Mouse (Mus musculus) forebrain, embryonic 16.5 days (tissue): ENCODE measurements at regions not wholly inside any gene's neighbourhood (a gene's known extent, or its start where the extent isn't known, plus 50 kb on each side); places are given as distances from the start of the nearest gene placed in this dataset.

Source experiments
- ATAC-seq: fragments of 200-750 bp; cut with Nextera tagmentation; 2 replicates; pipeline ENCODE4 v1.8.0; 2017; ENCODE audit warnings: mild to moderate bottlenecking, moderate library complexity
- H3K27ac ChIP-seq: fragments of 300-500 bp; sonication (generic); 2 replicates; pipeline ENCODE4 v1.5.1; 2014; ENCODE audit warnings: low read length, control low read depth
- H3K27me3 ChIP-seq: fragments of 300-500 bp; sonication (generic); replicated peaks from 2 replicates; pipeline ENCODE4 v1.6.1; 2014; ENCODE audit warnings: low read length; ENCODE audit not compliant: control insufficient read depth, insufficient read depth
- H3K36me3 ChIP-seq: fragments of 300-500 bp; sonication (generic); 2 replicates; pipeline ENCODE4 v1.6.1; 2014; ENCODE audit not compliant: control insufficient read depth, insufficient read depth
- H3K4me1 ChIP-seq: fragments of 300-500 bp; sonication (generic); replicated peaks from 2 replicates; pipeline ENCODE4 v1.6.1; 2014; ENCODE audit warnings: low read length; ENCODE audit not compliant: control insufficient read depth, insufficient read depth
- H3K4me2 ChIP-seq: fragments of 300-500 bp; sonication (generic); 2 replicates; pipeline ENCODE4 v1.6.1; 2014; ENCODE audit warnings: mild to moderate bottlenecking, low read length, control low read depth
- H3K4me3 ChIP-seq: fragments of 300-500 bp; sonication (generic); replicated peaks from 2 replicates; pipeline ENCODE4 v1.5.1; 2014; ENCODE audit warnings: mild to moderate bottlenecking, low read length, control low read depth
- H3K9ac ChIP-seq: fragments of 300-500 bp; sonication (generic); replicated peaks from 2 replicates; pipeline ENCODE4 v1.6.1; 2014; ENCODE audit warnings: low read depth, low read length, control low read depth
- H3K9me3 ChIP-seq: fragments of 300-500 bp; sonication (generic); 2 replicates; pipeline ENCODE4 v1.6.1; 2016; ENCODE audit warnings: low read length; ENCODE audit not compliant: control insufficient read depth
- WGBS: fragments of 180-500 bp; shearing (Covaris S2); extraction: QIAGEN DNeasy Blood & Tissue Kit; methylation state at CpG from one replicate; pipeline ENCODE4 v1.1.7; 2014; 5-methylcytosine and 5-hydroxymethylcytosine counted together

DNA sequence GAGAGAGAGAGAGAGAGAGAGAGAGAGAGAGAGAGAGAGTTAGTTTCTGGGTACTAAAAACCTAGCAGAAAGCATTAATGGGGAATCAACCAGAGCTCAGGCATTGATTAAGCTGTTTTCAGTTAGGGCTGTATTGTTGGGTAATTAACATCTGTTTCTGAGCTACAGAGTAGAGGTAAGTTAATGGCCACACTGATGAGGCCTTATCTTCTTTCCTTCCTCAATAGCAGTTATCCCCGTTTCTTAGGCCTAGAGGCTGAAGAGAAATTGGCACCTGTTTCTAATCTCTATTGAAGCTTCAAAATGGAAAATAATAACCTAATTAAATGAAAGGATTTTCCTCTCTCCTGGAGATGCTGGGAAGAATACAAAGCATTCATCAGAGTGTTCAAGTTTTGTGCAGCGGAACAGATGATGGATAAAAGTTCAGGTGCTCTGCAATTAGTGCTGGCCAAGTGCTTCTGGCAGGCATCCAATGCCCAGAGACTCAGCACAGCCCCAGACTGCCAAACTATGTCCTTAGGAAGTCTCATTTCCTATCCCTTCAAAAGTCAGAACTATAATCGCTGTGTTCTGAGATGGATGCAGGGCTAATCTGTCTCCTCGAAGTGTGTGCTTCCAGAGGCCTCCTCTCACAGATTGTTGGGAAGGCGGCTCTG, 459.1 kb downstream of the Nsun3 start:
- no peak overlapping the region for H3K4me2 ChIP-seq
- no peaks in the 10 kb centered on the region for H3K9me3 ChIP-seq
- WGBS, result 28% methylated on average over 5 of the region's 5 CpGs
- no peak for ATAC-seq
- no peak overlapping the region for H3K4me3 ChIP-seq
- no peaks in the 10 kb centered on the region for H3K36me3 ChIP-seq
- H3K4me1 ChIP-seq, result no peaks in the 10 kb centered on the region
- no peaks in the 10 kb centered on the region for H3K27me3 ChIP-seq
- no peak overlapping the region for H3K9ac ChIP-seq
- no peak overlapping the region for H3K27ac ChIP-seq

DNA sequence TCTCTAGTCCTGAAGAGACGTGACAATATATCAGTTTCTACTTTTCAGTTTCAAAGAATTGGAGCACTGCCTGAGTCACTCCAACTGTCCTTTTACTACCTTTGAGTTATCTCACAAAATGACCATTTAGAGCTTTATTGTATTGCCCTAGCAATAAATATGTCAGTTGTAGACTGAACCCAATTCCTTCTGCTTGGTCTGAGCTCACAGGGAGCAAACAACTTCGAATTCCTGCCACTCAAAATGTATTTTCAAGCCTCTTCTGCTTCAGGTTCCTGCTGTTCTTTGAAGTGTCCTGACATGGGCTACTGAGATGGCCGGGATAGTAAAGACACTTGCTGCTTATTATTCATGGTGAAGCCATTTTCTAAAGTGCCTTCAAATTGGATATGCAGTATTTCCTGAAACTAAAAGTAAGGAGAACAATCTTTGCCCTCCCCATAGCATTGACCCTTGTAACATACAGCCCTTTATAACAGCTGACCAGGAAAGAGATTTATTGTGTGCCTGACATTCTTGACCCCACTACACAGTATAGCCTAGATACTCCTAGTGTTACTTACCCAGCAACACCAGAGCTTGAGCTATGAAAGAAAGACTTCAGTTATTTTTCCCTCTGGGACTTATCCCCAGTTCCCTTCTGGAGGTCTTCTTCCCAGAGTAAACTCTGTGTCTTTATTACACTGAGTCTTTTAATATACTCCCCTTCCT, 460.9 kb downstream of the Nsun3 start:
- no peak overlapping the region for H3K9ac ChIP-seq
- 72% methylated on average over 3 of the region's 3 CpGs for WGBS
- H3K4me1 ChIP-seq, result no peaks in the 10 kb centered on the region
- H3K27ac ChIP-seq, result no peak overlapping the region
- no peaks in the 10 kb centered on the region for H3K27me3 ChIP-seq
- H3K9me3 ChIP-seq, result no peaks in the 10 kb centered on the region
- H3K4me3 ChIP-seq, result no peak overlapping the region
- no peak overlapping the region for H3K4me2 ChIP-seq
- H3K36me3 ChIP-seq, result no peaks in the 10 kb centered on the region
- ATAC-seq, result no peak

DNA sequence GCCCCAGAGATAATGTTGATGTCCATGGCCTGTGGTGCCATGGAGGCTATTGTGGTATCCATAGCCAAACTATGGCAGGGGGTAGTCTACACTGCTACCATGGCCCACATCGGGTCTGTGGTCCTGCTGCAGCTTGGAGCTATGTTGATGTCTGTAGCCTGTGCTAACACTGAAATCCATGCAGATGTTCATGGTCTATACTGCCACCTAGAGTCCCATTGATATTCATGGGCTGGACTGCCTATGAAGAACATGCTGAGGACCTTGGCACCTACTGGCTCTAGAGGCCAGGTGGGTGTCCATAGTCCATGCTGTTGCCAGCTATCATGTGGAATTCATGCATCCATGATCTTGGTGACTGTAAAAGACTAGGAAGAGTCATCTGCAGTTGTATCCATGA, 463.8 kb downstream of the Nsun3 start:
- no peak for ATAC-seq
- Histone ChIP-seq H3K36me3 (no peaks in the 10 kb centered on the region), H3K4me3 (no peak overlapping the region), H3K9me3 (no peaks in the 10 kb centered on the region), H3K27me3 (no peaks in the 10 kb centered on the region), H3K4me1 (no peaks in the 10 kb centered on the region), H3K9ac (no peak overlapping the region), H3K27ac (no peak overlapping the region), H3K4me2 (no peak overlapping the region)
- WGBS, result 83% methylated on average over 1 of the region's 1 CpGs

DNA sequence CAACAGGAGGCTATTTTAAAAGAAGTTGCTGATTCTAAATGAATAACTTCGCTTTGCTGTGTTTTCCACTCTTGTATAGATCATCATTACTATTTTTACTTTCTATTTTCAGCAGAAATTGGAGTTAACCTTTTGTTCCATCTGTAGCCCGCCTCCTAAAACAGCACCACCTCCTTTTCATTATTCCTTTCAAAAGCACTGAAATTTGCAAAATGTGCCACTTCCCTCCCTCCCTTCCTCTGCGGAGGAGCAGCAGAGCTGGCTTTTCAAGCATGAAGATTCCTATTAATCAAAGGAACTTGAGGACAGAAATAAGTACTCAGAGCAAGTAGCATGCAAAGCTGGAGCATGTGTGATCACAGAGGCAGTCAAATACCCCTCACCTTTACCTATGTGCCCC, 497.7 kb downstream of the Nsun3 start:
- Histone ChIP-seq H3K27ac (no peak overlapping the region), H3K4me3 (no peak overlapping the region), H3K27me3 (no peaks in the 10 kb centered on the region), H3K9me3 (no peaks in the 10 kb centered on the region), H3K4me2 (no peak overlapping the region), H3K4me1 (no peaks in the 10 kb centered on the region), H3K9ac (no peak overlapping the region), H3K36me3 (no peaks in the 10 kb centered on the region)
- 40% methylated on average over 3 of the region's 3 CpGs for WGBS
- no peak for ATAC-seq
